Mouse (Mus musculus) hindbrain, embryonic 15.5 days (tissue): ENCODE results near the gene Myh10. TPM values are rescaled to one million over a fixed set of nuclear protein-coding genes. Genes with fewer than 3 reads are reported as not detected.

ENCODE experiments used
- ATAC-seq: fragments of 200-750 bp; cut with Nextera tagmentation; 2 replicates; pipeline ENCODE4 v1.8.0; 2017; ENCODE audit warnings: low read depth, moderate number of reproducible peaks, moderate TSS enrichment; ENCODE audit not compliant: low FRiP score
- H3K27ac ChIP-seq: fragments of 300-500 bp; sonication (generic); replicated peaks from 2 replicates; pipeline ENCODE4 v1.5.1; 2015; ENCODE audit warnings: mild to moderate bottlenecking, inconsistent platforms
- H3K27me3 ChIP-seq: fragments of 300-500 bp; sonication (generic); 2 replicates; pipeline ENCODE4 v1.6.1; 2015; ENCODE audit warnings: control low read depth, inconsistent platforms
- H3K36me3 ChIP-seq: fragments of 300-500 bp; sonication (generic); 2 replicates; pipeline ENCODE4 v1.6.1; 2015; ENCODE audit warnings: control low read depth, inconsistent platforms
- H3K4me1 ChIP-seq: fragments of 300-500 bp; sonication (generic); replicated peaks from 2 replicates; pipeline ENCODE4 v1.6.1; 2015; ENCODE audit warnings: control low read depth, inconsistent platforms
- H3K4me2 ChIP-seq: fragments of 300-500 bp; sonication (generic); 2 replicates; pipeline ENCODE4 v1.6.1; 2015; ENCODE audit warnings: moderate library complexity, mild to moderate bottlenecking, inconsistent platforms
- H3K4me3 ChIP-seq: fragments of 300-500 bp; sonication (generic); 2 replicates; pipeline ENCODE4 v1.5.1; 2015; ENCODE audit warnings: mild to moderate bottlenecking, inconsistent platforms
- H3K9ac ChIP-seq: fragments of 300-500 bp; sonication (generic); 2 replicates; pipeline ENCODE4 v1.6.1; 2015; ENCODE audit warnings: inconsistent platforms
- H3K9me3 ChIP-seq: fragments of 300-500 bp; sonication (generic); 2 replicates; pipeline ENCODE4 v1.6.1; 2016; ENCODE audit warnings: control low read depth, inconsistent platforms
- WGBS: fragments of 180-500 bp; shearing (Covaris S2); methylation state at CpG from one replicate; pipeline ENCODE4 v1.1.7; 2015; 5-methylcytosine and 5-hydroxymethylcytosine counted together
- polyA plus RNA-seq: library from polyadenylated mRNA; unstranded; fragments of >200 nt; fragmentation: Nextera tagmentation; extraction: Ambion mirVana; gene quantifications from 2 replicates; pipeline ENCODE4 v1.2.1, GENCODE M21; 2015

Myh10 gene
- 97.3 and 98.8 TPM in 2 replicates for polyA plus RNA-seq

GRCm38 (mm10) chr11:68691321-68692009 is at the start of gene Myh10:
Myh10 (plus strand) TSS chr11:68691559.
- under 1% methylated on average over 46 of the region's 51 CpGs for WGBS
- peak within 1 kb of the TSS; percentile 100 for H3K27ac ChIP-seq
- H3K36me3 ChIP-seq, result no peaks in the 10 kb centered on the region
- peak within 1 kb of the TSS; percentile 82 for H3K4me2 ChIP-seq
- peak within 1 kb of the TSS; percentile 78 for H3K4me3 ChIP-seq
- H3K4me1 ChIP-seq, result peaks cover 21% of the 10 kb centered on the region
- peak; percentile 100 for ATAC-seq
- H3K9me3 ChIP-seq, result no peaks in the 10 kb centered on the region
- H3K9ac ChIP-seq, result peak within 1 kb of the TSS; percentile 92
- no peaks in the 10 kb centered on the region for H3K27me3 ChIP-seq

DNA sequence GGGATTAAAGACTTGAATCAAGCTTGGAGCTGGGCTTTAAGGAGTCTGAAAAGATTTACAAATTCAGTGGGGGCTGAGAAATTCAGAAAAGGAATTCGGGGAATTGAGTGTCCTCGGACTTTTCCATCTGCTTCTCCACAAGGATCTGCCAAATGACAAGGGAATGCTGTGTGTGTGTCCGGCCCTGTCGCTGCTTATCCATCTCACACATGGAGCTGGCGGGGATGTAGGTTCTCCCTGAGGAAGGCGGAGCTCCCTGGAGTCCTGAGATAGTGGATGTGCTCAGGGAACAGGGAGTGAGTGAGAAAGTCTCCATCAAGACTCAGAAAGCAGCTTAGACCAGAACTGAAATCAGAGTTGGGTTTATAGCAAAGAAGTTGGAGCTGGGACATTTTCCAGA is 46.6 kb upstream of the Myh10 start:
- no peak overlapping the region for H3K27ac ChIP-seq
- H3K4me1 ChIP-seq, result no peaks in the 10 kb centered on the region
- no peaks in the 10 kb centered on the region for H3K9me3 ChIP-seq
- no peak overlapping the region for H3K4me2 ChIP-seq
- no peak overlapping the region for H3K4me3 ChIP-seq
- no peak for ATAC-seq
- H3K9ac ChIP-seq, result no peak overlapping the region
- no peaks in the 10 kb centered on the region for H3K27me3 ChIP-seq
- no peaks in the 10 kb centered on the region for H3K36me3 ChIP-seq
- 69% methylated on average over 6 of the region's 6 CpGs for WGBS

DNA sequence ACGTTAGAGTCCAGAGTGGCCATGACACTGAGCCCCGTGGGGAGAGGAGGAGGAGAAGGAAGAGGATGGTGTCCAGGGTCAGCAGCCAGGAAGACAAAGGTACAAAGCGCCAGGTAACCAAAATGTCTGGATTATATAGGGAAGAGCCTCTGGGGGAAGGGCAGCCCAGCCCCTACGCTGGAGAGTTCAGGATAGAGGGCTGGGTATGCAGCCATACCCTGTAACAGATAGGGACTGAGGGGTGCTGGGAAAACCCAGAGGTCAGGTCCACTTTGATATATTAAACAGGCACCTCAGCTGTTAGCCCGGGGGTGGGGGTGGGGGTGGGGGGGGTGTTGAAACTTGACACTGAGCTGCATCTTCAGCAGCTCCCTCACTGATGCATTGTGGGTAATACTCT is 43.6 kb upstream of the Myh10 start:
- ATAC-seq, result no peak
- Histone ChIP-seq H3K4me1 (no peaks in the 10 kb centered on the region), H3K4me3 (no peak overlapping the region), H3K9me3 (no peaks in the 10 kb centered on the region), H3K36me3 (no peaks in the 10 kb centered on the region), H3K27ac (no peak overlapping the region), H3K27me3 (no peaks in the 10 kb centered on the region), H3K4me2 (no peak overlapping the region), H3K9ac (no peak overlapping the region)
- WGBS, result 80% methylated on average over 5 of the region's 5 CpGs

GRCm38 (mm10) chr11:68648385-68649148 is 42.8 kb upstream of the Myh10 start:
- Histone ChIP-seq H3K27ac (no peak overlapping the region), H3K4me1 (no peaks in the 10 kb centered on the region), H3K36me3 (no peaks in the 10 kb centered on the region), H3K4me3 (no peak overlapping the region), H3K4me2 (no peak overlapping the region), H3K9me3 (no peaks in the 10 kb centered on the region), H3K27me3 (no peaks in the 10 kb centered on the region), H3K9ac (no peak overlapping the region)
- 68% methylated on average over 16 of the region's 16 CpGs for WGBS
- no peak for ATAC-seq

DNA sequence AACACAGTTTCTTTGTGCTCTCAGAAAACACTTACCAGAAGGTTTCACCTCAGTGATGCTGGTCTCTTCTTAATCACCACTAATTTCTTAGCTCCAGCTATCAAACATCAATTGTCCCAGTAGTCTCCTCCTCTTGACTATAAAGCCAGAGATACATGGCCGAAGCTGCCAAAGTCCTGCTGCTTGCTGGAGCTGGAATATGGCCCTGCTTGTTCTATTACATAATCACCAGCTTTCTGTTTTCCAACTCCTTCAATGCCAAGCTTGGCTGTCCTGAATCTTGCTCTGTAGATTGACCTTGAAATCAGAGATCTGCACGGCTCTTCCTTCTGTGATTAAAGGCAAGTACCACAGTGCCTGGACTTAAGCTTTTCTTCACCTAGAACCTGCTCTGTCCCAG is 39.8 kb upstream of the Myh10 start:
- Histone ChIP-seq H3K36me3 (no peaks in the 10 kb centered on the region), H3K27ac (no peak overlapping the region), H3K4me1 (no peaks in the 10 kb centered on the region), H3K4me3 (no peak overlapping the region), H3K9ac (no peak overlapping the region), H3K9me3 (no peaks in the 10 kb centered on the region), H3K4me2 (no peak overlapping the region), H3K27me3 (no peaks in the 10 kb centered on the region)
- 81% methylated on average over 2 of the region's 2 CpGs for WGBS
- ATAC-seq, result no peak

GRCm38 (mm10) chr11:68655524-68655923 is 35.8 kb upstream of the Myh10 start:
- Histone ChIP-seq H3K27ac (no peak overlapping the region), H3K9ac (no peak overlapping the region), H3K9me3 (no peaks in the 10 kb centered on the region), H3K36me3 (no peaks in the 10 kb centered on the region), H3K4me2 (no peak overlapping the region), H3K4me1 (0 out of 2 replicates have a peak, but pooled peaks cover 2% of the 10 kb centered on the region), H3K4me3 (no peak overlapping the region), H3K27me3 (no peaks in the 10 kb centered on the region)
- no peak for ATAC-seq
- 84% methylated on average over 1 of the region's 1 CpGs for WGBS

- Histone ChIP-seq H3K4me1 (0 out of 2 replicates have a peak, but pooled peaks cover 2% of the 10 kb centered on the region), H3K27ac (no peak overlapping the region), H3K36me3 (no peaks in the 10 kb centered on the region), H3K27me3 (no peaks in the 10 kb centered on the region), H3K9me3 (no peaks in the 10 kb centered on the region), H3K4me3 (no peak overlapping the region), H3K4me2 (no peak overlapping the region), H3K9ac (no peak overlapping the region)
- WGBS, result 60% methylated on average over 6 of the region's 6 CpGs
- no peak for ATAC-seq
Observed at GRCm38 (mm10) chr11:68656887-68657685, 34.3 kb upstream of the Myh10 start.

GRCm38 (mm10) chr11:68657811-68658210 is 33.5 kb upstream of the Myh10 start:
- Histone ChIP-seq H3K4me2 (no peak overlapping the region), H3K27me3 (no peaks in the 10 kb centered on the region), H3K9ac (no peak overlapping the region), H3K36me3 (no peaks in the 10 kb centered on the region), H3K27ac (no peak overlapping the region), H3K9me3 (no peaks in the 10 kb centered on the region), H3K4me3 (no peak overlapping the region), H3K4me1 (0 out of 2 replicates have a peak, but pooled peaks cover 2% of the 10 kb centered on the region)
- WGBS, result 58% methylated on average over 9 of the region's 9 CpGs
- no peak for ATAC-seq

GRCm38 (mm10) chr11:68665331-68665730 is 26.0 kb upstream of the Myh10 start:
- Histone ChIP-seq H3K27me3 (no peaks in the 10 kb centered on the region), H3K9ac (no peak overlapping the region), H3K9me3 (0 out of 2 replicates have a peak, but pooled peaks cover 5% of the 10 kb centered on the region), H3K4me1 (no peaks in the 10 kb centered on the region), H3K36me3 (no peaks in the 10 kb centered on the region), H3K4me3 (no peak overlapping the region), H3K4me2 (no peak overlapping the region), H3K27ac (no peak overlapping the region)
- no peak for ATAC-seq
- 80% methylated on average over 2 of the region's 2 CpGs for WGBS

DNA sequence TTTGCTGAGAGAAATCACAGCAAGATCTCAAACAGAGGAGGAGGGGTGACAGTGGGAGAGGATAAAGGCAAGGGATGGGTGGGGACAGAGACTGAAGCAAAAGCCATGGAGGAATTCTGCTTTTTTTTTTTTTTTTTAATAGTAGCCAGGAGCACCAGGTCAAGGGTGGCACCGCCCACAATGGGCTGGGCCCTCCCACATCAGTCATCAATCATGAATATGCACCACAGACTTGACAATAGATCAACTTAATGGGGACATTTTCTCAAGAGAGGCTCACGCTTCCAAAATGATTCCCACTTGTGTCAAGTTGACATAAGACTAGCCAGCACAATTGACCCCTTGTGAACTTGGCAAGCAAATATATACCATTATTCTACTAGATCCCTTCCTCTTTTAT is 25.1 kb upstream of the Myh10 start:
- H3K9me3 ChIP-seq, result 0 out of 2 replicates have a peak, but pooled peaks cover 5% of the 10 kb centered on the region
- no peaks in the 10 kb centered on the region for H3K27me3 ChIP-seq
- no peak overlapping the region for H3K27ac ChIP-seq
- H3K4me1 ChIP-seq, result no peaks in the 10 kb centered on the region
- H3K36me3 ChIP-seq, result no peaks in the 10 kb centered on the region
- H3K9ac ChIP-seq, result no peak overlapping the region
- H3K4me2 ChIP-seq, result no peak overlapping the region
- no peak overlapping the region for H3K4me3 ChIP-seq
- no peak for ATAC-seq
- 48% methylated on average over 2 of the region's 2 CpGs for WGBS

GRCm38 (mm10) chr11:68672270-68672970 is 18.9 kb upstream of the Myh10 start:
- ATAC-seq, result no peak
- Histone ChIP-seq H3K4me3 (no peak overlapping the region), H3K9ac (no peak overlapping the region)

More at GRCm38 (mm10) chr11:68672270-68672970, 18.9 kb upstream of the Myh10 start:
- Histone ChIP-seq H3K4me2 (no peak overlapping the region), H3K4me1 (no peaks in the 10 kb centered on the region), H3K36me3 (no peaks in the 10 kb centered on the region), H3K27me3 (no peaks in the 10 kb centered on the region), H3K9me3 (0 out of 2 replicates have a peak, but pooled peaks cover 2% of the 10 kb centered on the region), H3K27ac (no peak overlapping the region)
- WGBS, result 66% methylated on average over 5 of the region's 5 CpGs
